In genomic region chr12:12023819-12024470, GRCm38 (mm10) we compare ENCODE assay signal across 21 mouse cellular contexts.
DNase-seq lines count a peak whose midpoint lies in the region; ATAC-seq and TF ChIP-seq lines count a peak whose summit lies in the region.
"Had no signal": no experiment of that assay in that cellular context is flagged by ENCODE, and none has a peak within 500 bp of the region (broad histone marks: within the 10 kb centered on the region; RNA-seq: fewer than 3 reads in every experiment).

No protein-coding gene starts in this region.

- intact Hi-C loops in left cerebral cortex, adult 2 months (cut with DNase I): loop anchor here (10.0 kb wide), 1 partner anchor 679 kb away; no protein-coding TSS in a partner anchor

- ATAC-seq in midbrain, postnatal 0 days (ENCODE audit: low FRiP score): no peak
- no peak for ATAC-seq in liver, embryonic 12.5 days
- ATAC-seq: hindbrain, embryonic 16.5 days; intestine, postnatal 0 days had no signal

- H3K4me1 ChIP-seq in kidney, adult 2 months (ENCODE audit: control insufficient read depth, insufficient read depth, low read length): no peaks in the 10 kb centered on the region
- H3K4me1 ChIP-seq in midbrain, postnatal 0 days (ENCODE audit: insufficient read depth, low read length): no peaks in the 10 kb centered on the region
- H3K4me1 ChIP-seq in midbrain, embryonic 10.5 days: no peaks in the 10 kb centered on the region
- H3K4me1 ChIP-seq in liver, embryonic 12.5 days: no peaks in the 10 kb centered on the region
- H3K4me1 ChIP-seq: heart, embryonic 12.5 days; neural tube, embryonic 15.5 days had no signal

- H3K27ac ChIP-seq in kidney, adult 2 months (ENCODE audit: insufficient read depth, low read depth, low read length): no peak overlapping the region
- H3K27ac ChIP-seq in midbrain, postnatal 0 days (ENCODE audit: low read depth, low read length): no peak overlapping the region
- H3K27ac ChIP-seq in midbrain, embryonic 10.5 days (replicated peaks): no peak overlapping the region
- peak overlapping the region; percentile 77 for H3K27ac ChIP-seq in left cerebral cortex, adult 2 months
- no peak overlapping the region for H3K27ac ChIP-seq in liver, embryonic 12.5 days
- H3K27ac ChIP-seq: neural tube, embryonic 15.5 days had no signal

- 67% methylated on average over 6 of the region's 6 CpGs for WGBS in kidney, adult 2 months
- 76% methylated on average over 6 of the region's 6 CpGs for WGBS in midbrain, postnatal 0 days
- WGBS in midbrain, embryonic 10.5 days: 90% methylated on average over 6 of the region's 6 CpGs
- 73% methylated on average over 6 of the region's 6 CpGs for WGBS in liver, embryonic 12.5 days (ENCODE audit: insufficient replicate concordance)

- H3K27me3 ChIP-seq in kidney, adult 2 months (replicated peaks; ENCODE audit: control insufficient read depth, insufficient read depth, low read length): no peaks in the 10 kb centered on the region
- H3K27me3 ChIP-seq in midbrain, postnatal 0 days (ENCODE audit: insufficient read depth, low read length): no peaks in the 10 kb centered on the region
- no peaks in the 10 kb centered on the region for H3K27me3 ChIP-seq in midbrain, embryonic 10.5 days (ENCODE audit: low read depth, poor library complexity, severe bottlenecking)
- H3K27me3 ChIP-seq in liver, embryonic 12.5 days (replicated peaks): no peaks in the 10 kb centered on the region
- H3K27me3 ChIP-seq: heart, embryonic 12.5 days; neural tube, embryonic 15.5 days had no signal

- no peak overlapping the region for H3K4me3 ChIP-seq in kidney, adult 2 months (ENCODE audit: insufficient read depth, low read depth, low read length)
- no peak overlapping the region for H3K4me3 ChIP-seq in midbrain, postnatal 0 days (ENCODE audit: low read depth, low read length)
- no peak overlapping the region for H3K4me3 ChIP-seq in midbrain, embryonic 10.5 days
- no peak overlapping the region for H3K4me3 ChIP-seq in left cerebral cortex, adult 2 months
- H3K4me3 ChIP-seq in liver, embryonic 12.5 days: no peak overlapping the region
- H3K4me3 ChIP-seq: heart, embryonic 12.5 days; myocyte; neural tube, embryonic 15.5 days had no signal

- TF ChIP-seq CTCF in kidney, adult 2 months (conservative IDR thresholded peaks at IDR 0.05; ENCODE audit: insufficient read depth, insufficient read length, low read depth, low read length): no peak
- no peak for TF ChIP-seq CTCF in midbrain, postnatal 0 days (IDR thresholded peaks at IDR 0.05)
- TF ChIP-seq CTCF in left cerebral cortex, adult 2 months (IDR thresholded peaks at IDR 0.05): no peak

- H3K36me3 ChIP-seq in kidney, adult 2 months (ENCODE audit: control insufficient read depth, insufficient read depth, low read length): no peaks in the 10 kb centered on the region
- no peaks in the 10 kb centered on the region for H3K36me3 ChIP-seq in midbrain, postnatal 0 days (ENCODE audit: insufficient read depth, low read length)
- no peaks in the 10 kb centered on the region for H3K36me3 ChIP-seq in midbrain, embryonic 10.5 days
- no peaks in the 10 kb centered on the region for H3K36me3 ChIP-seq in liver, embryonic 12.5 days
- H3K36me3 ChIP-seq: heart, embryonic 12.5 days; neural tube, embryonic 15.5 days had no signal

- H3K4me2 ChIP-seq in midbrain, postnatal 0 days (ENCODE audit: low read depth, low read length, poor library complexity, severe bottlenecking): no peak overlapping the region
- H3K4me2 ChIP-seq in liver, embryonic 12.5 days: no peak overlapping the region
- H3K4me2 ChIP-seq: heart, embryonic 12.5 days; midbrain, embryonic 11.5 days; neural tube, embryonic 15.5 days had no signal

- no peak overlapping the region for H3K9ac ChIP-seq in midbrain, postnatal 0 days (replicated peaks; ENCODE audit: low read length, poor library complexity, severe bottlenecking)
- no peak overlapping the region for H3K9ac ChIP-seq in liver, embryonic 12.5 days
- H3K9ac ChIP-seq: heart, embryonic 12.5 days; neural tube, embryonic 15.5 days had no signal

- peak; percentile 5 for DNase-seq in kidney, adult 2 months
- DNase-seq in kidney, adult 18-20 months: no peak
- DNase-seq in midbrain, postnatal 0 days (ENCODE audit: low spot score): peak; percentile 21
- no peak for DNase-seq in midbrain, embryonic 10.5 days (ENCODE audit: low spot score)
- DNase-seq in left cerebral cortex, adult 2 months (ENCODE audit: extremely low spot score in 1 of 2, low spot score in 2 of 2): peak; percentile 11 to 30
- peak; percentile 9 to 65 for DNase-seq in right cerebral cortex, postnatal 36 days (ENCODE audit: low spot score in 2 of 2)
- DNase-seq: adrenal gland, postnatal 10 days; cerebellum, adult 18-20 months; cerebellum, postnatal 36 days; kidney, postnatal 10 days; liver; lung, adult 18-20 months; lung, postnatal 4 days; retina, postnatal 1 day had no signal

- H3K9me3 ChIP-seq in midbrain, postnatal 0 days (ENCODE audit: low read length): no peaks in the 10 kb centered on the region
- no peaks in the 10 kb centered on the region for H3K9me3 ChIP-seq in midbrain, embryonic 10.5 days (replicated peaks)
- no peaks in the 10 kb centered on the region for H3K9me3 ChIP-seq in liver, embryonic 12.5 days (replicated peaks)
- H3K9me3 ChIP-seq: heart, embryonic 12.5 days; neural tube, embryonic 15.5 days had no signal

- no peak for TF ChIP-seq POLR2A in kidney, adult 2 months (IDR thresholded peaks at IDR 0.05; ENCODE audit: low read depth, low read length)

Comparison
In these comparisons a context has a peak if more than half of its experiments do, and no peak if none do; other contexts are left out.
1. DNase-seq: peak in kidney, adult 2 months (single experiment), midbrain, postnatal 0 days (single experiment), left cerebral cortex, adult 2 months (2 of 2) and right cerebral cortex, postnatal 36 days (2 of 2); none in kidney, adult 18-20 months (single experiment) and midbrain, embryonic 10.5 days (single experiment).